10 mouse cellular contexts compared by ENCODE assay signal in genomic region chr5:30944956-30945781, GRCm38 (mm10). TPM values are rescaled to one million over a fixed set of nuclear protein-coding genes. Genes with fewer than 3 reads are reported as not detected.
DNase-seq lines count a peak whose midpoint lies in the region; TF ChIP-seq lines count a peak whose summit lies in the region.
"Had no signal": no experiment of that assay in that cellular context is flagged by ENCODE, and none has a peak within 500 bp of the region (broad histone marks: within the 10 kb centered on the region; RNA-seq: fewer than 3 reads in every experiment).

Gene Cgref1 (minus strand): TSS chr5:30945591.

- peak; percentile 55 for TF ChIP-seq CTCF in heart, adult 2 months (IDR thresholded peaks at IDR 0.05)

- no peaks in the 10 kb centered on the region for H3K36me3 ChIP-seq in heart, adult 2 months (ENCODE audit: control insufficient read depth, insufficient read depth, low read length)
- H3K36me3 ChIP-seq in splenic B cell, adult 2 months (ENCODE audit: control insufficient read depth, insufficient read depth, low read length, poor library complexity, severe bottlenecking) = no peaks in the 10 kb centered on the region

- H3K27me3 ChIP-seq in heart, adult 2 months (ENCODE audit: control insufficient read depth, insufficient read depth, low read length) = no peaks in the 10 kb centered on the region
- H3K27me3 ChIP-seq in splenic B cell, adult 2 months (ENCODE audit: control insufficient read depth, insufficient read depth, low read length, poor library complexity, severe bottlenecking) = no peaks in the 10 kb centered on the region

- peak within 1 kb of the TSS; percentile 42 for H3K4me3 ChIP-seq in heart, adult 2 months

- H3K27ac ChIP-seq in heart, adult 2 months = no peak within 1 kb of the TSS
- H3K27ac ChIP-seq: macrophage had no signal

- peak within 1 kb of the TSS; percentile 59 for H3K9ac ChIP-seq in heart, adult 2 months (ENCODE audit: low read depth, low read length)

- no peak for TF ChIP-seq EP300 in heart, adult 2 months (IDR thresholded peaks at IDR 0.05; ENCODE audit: insufficient read depth, low read depth, low read length)

- peak; percentile 63 to 66 for DNase-seq in heart, adult 2 months
- no peak for DNase-seq in heart, adult 8-10 months (ENCODE audit: low spot score)
- DNase-seq in cerebellum, postnatal 25 days = peak; percentile 76 to 87
- DNase-seq in gastrocnemius, postnatal 10 days = peak; percentile 53
- DNase-seq in kidney, adult 11 months = peak; percentile 78
- peak; percentile 77 to 80 for DNase-seq in left cerebral cortex, postnatal 36 days (ENCODE audit: low spot score in 2 of 2)
- DNase-seq in mesoderm, embryonic 11.5 days (ENCODE audit: low read depth, low spot score) = peak; percentile 42
- DNase-seq in splenic B cell, adult 2 months (ENCODE audit: low read depth, low spot score) = peak; percentile 29

- H3K4me1 ChIP-seq in heart, adult 2 months (ENCODE audit: control insufficient read depth, insufficient read depth, low read length) = peaks cover 1% of the 10 kb centered on the region

- TF ChIP-seq POLR2A in heart, adult 2 months (IDR thresholded peaks at IDR 0.05; ENCODE audit: insufficient read depth, low read depth, low read length) = no peak

- WGBS in heart, adult 2 months = 10% methylated on average over 44 of the region's 44 CpGs

- intact Hi-C loops in heart, adult 2 months (cut with DNase I) = loop anchor here (1.0 kb wide), 1 partner anchor 25 kb away; no protein-coding TSS in a partner anchor
- intact Hi-C loops in left cerebral cortex, postnatal 36 days (cut with DNase I) = no loop called here

- H3K79me2 ChIP-seq in heart, adult 2 months (replicated peaks; ENCODE audit: control insufficient read depth, insufficient read depth, low read length) = no peaks in the 10 kb centered on the region

RNA-seq across cellular contexts. Expression of gene Cgref1, which starts in this region (rescaled TPM):
- under 1 TPM; 0.30 to 0.73 TPM for total RNA-seq in heart, adult 2 months (2021)
- 1.2 and 2.0 TPM in 2 replicates for polyA plus RNA-seq in heart, adult 2 months (2012; rRNA removed)
- under 1 TPM; 0.37 to 0.97 (median 0.60) TPM for total RNA-seq in heart, adult 8-10 months (2022)
- 10 to 100 TPM in 1 of 2 experiments, 1 to 10 TPM in 1; 8.5 to 15.3 TPM for total RNA-seq in gastrocnemius, postnatal 10 days (2021)
- 10 to 100 TPM; 26.1 to 26.4 TPM for total RNA-seq in left cerebral cortex, postnatal 36 days (2021)
- total RNA-seq: CH12.LX had no signal
- polyA plus RNA-seq: macrophage had no signal

Comparison
In these comparisons a context has a peak if more than half of its experiments do, and no peak if none do; other contexts are left out.
1. RNA of gene Cgref1 (total RNA-seq): 26.1 to 26.4 TPM in left cerebral cortex, postnatal 36 days and 8.5 to 15.3 TPM in gastrocnemius, postnatal 10 days; 0.30 to 0.73 TPM in heart, adult 2 months and 0.37 to 0.97 TPM in heart, adult 8-10 months; every median in the first group is over 4 times any median in the second.